Mouse (Mus musculus) retina, postnatal 1 day (tissue): ENCODE results near the gene Polr2e.

Source experiments
- DNase-seq: peaks from one replicate; pipeline ENCODE4 v3.0.0-alpha.2; 2012

Polr2e gene

DNA sequence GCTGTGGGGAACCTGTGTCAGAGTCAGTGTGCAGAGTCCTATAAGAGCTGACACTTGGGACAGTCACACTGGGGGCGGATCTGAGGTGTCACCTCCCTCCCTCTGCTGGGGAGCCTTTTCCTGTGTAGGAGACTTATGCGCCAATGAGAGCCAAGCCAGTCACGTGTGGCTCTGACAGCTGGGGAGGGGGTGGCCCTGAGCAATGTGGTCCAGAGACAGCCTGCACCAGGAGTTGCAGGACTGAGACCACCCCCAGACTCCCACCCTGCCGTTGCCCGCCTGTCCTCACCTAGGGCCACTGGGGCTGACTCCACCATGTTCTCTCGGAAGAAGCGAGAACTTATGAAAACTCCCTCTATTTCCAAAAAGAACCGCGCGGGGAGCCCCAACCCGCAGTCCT, 23.1 kb downstream of the Polr2e start, which contains the start of gene Arhgap45:
Arhgap45 (plus strand) TSS at position 143 of the 400 bp plus-strand sequence.
- no peak for DNase-seq

DNA sequence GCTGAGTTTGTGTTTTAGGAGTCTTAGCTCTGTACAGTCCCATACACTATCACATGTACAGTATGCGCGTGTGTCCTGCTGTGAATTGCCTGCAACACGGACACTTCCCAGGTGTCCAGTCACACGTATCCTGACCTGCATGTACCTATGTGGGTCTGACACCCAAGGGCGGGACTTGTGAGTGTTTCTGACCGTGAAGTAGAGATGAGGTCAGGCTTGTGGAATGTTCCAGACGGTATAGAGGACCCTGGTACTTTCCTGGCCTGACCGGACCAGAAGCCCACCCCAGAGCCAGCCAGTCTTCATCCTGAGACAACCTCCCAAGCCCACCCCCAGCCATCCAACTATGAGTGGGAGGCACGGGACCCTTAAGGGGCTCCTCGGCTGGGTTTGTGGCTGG, 24.0 kb downstream of the Polr2e start:
- no peak for DNase-seq

DNA sequence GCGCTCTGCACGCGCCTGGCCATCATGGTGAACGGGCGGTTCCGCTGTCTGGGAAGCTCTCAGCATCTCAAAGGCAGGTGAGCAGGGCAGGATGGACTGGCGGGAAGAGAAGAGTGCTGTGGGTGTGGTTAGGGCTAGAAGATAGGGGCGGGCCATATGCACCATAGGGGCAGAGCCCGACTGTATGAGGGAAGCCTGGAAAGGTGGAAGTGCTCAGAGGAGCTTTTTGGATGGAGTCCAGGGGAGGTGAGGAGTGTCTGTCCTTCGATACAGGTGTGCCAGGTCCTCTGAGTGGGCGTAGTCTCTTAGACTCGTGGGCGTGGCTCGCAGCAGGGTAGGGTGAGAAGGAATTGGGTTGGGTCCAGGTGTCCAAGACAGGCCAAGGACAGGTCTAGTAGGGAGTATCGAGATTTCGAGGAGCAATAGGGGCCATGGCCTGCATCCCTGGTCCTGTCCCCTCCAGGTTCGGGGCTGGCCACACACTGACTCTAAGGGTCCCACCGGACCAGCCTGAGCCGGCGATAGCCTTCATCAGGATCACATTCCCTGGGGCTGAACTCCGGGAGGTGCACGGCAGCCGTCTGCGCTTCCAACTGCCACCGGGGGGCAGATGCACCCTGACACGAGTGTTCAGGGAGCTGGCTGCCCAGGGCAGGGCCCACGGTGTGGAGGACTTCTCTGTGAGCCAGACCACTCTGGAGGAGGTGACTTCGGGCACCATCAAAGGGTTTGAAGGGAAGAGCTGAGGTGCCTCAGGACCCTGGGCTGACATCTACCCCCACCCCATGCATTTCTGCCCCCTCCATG, 24.9 kb downstream of the Polr2e start:
- no peak for DNase-seq

DNA sequence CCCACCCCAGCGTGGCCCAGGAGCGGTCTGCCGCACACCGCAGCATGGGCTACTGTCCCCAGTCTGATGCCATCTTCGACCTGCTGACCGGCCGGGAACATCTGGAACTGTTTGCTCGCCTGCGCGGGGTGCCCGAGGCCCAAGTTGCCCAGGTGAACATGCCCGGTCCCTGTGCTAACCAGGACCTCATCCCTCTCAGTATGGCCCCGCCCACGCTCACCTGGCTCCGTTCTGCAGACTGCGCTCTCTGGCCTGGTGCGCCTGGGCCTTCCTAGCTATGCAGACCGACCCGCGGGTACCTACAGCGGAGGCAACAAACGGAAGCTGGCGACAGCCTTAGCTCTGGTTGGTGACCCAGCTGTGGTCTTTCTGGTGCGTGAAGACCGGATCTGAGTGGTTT, 26.0 kb downstream of the Polr2e start:
- DNase-seq: no peak

DNA sequence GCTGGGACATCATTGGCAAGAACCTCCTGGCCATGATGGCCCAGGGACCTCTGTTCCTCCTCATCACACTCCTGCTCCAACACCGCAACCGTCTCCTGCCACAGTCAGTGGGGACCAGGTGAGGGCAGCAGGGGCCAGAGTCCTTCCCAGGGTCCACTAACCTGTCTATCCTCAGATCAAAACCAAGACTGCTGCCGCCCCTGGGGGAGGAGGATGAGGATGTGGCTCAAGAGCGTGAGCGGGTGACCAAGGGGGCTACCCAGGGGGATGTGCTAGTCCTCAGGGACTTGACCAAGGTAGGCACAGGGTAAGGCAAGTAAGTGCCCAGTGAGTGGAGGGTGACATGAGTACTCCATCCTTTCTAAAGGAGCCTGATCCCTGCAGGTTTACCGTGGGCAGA, 27.9 kb downstream of the Polr2e start:
- no peak for DNase-seq

DNA sequence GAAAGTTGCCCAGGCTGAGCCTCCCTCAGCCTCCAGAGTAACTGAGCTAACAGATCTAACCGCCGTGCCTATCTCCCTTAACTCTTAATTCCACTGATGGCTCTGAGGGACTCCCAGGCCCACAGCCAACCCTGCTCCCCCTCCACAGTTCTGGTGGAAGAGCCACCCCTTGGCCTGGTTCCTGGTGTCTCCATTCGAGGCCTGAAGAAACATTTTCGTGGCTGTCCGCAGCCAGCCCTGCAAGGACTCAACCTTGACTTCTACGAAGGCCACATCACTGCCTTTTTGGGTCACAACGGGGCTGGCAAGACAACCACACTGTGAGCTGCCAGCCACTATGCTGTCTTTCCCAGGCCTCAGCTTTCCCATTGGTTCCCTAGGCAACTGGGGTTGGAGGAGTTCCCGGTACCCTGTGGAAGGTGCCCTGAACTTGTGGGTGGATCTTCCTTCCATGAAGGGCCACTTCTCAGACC, 35.3 kb downstream of the Polr2e start:
- no peak for DNase-seq

DNA sequence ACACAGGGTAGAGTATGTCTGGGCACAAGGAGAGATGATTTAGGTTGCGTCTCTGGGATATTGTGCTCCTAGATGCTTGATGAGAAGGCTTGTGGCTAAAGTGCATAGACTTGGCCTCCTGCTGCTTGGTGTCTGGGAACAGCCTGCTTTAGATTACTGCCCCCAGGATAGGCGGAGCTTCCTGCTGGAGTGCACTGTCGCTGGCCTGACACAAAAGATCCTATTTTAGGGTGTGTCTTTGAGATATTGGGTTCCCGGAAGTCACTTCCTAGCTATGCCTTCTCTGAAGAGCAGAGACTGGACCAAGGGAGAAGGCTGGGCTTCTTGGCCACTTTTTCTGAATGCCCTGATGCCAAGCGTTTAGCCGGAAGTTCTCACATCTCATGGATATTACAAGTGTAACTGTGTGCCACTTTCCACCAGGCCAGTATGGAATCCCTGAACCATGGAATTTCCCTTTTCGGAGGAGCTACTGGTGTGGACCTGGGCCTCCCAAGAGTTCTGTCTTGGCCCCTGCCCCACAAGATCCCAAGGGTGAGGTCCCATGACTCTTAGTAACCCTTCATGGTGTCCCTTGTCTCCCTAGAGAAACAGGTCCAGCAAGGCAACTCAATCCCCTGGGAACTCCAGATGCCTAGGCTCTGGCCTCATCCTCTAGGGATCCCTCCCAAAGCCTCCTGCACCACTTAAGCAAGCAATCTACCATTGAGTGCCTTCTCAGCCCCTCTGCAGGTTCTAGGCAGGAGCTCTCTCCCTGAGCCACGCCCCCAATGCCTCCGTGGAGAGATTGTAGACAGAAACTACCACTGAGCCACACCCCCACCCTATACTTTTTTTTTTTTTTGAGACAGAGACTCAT, 36.0 kb downstream of the Polr2e start:
- no peak for DNase-seq

DNA sequence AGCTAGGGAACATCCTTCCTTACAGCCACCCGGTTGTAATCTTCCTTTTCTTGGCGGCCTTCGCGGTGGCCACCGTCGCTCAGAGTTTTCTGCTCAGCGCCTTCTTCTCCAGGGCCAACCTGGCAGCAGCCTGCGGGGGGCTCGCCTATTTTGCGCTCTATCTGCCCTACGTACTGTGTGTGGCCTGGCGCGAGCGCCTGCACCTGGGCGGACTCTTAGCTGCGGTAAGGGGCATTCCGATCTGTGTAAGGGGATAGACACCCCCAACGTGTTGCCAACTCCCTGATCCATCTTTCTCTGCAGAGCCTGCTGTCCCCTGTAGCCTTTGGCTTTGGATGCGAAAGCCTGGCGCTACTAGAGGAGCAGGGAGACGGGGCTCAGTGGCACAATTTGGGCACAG, 36.8 kb downstream of the Polr2e start:
- DNase-seq: no peak

DNA sequence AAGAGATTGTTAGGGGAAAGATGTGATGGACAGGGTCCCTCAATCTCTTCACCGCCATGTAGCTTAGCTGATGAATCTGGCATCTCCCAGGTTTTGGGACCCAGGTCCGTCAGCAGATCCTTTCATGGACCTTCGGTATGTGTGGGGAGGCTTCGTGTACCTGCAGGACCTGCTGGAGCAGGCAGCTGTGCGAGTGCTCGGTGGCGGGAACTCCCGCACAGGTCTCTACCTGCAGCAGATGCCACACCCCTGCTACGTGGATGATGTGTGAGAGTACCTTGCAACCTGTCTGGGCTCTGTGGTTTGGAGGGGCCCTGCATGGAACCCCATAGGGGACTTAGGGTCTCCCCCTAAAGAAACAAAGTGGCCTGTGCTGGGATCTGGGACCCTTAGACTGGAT, 37.6 kb downstream of the Polr2e start:
- no peak for DNase-seq

DNA sequence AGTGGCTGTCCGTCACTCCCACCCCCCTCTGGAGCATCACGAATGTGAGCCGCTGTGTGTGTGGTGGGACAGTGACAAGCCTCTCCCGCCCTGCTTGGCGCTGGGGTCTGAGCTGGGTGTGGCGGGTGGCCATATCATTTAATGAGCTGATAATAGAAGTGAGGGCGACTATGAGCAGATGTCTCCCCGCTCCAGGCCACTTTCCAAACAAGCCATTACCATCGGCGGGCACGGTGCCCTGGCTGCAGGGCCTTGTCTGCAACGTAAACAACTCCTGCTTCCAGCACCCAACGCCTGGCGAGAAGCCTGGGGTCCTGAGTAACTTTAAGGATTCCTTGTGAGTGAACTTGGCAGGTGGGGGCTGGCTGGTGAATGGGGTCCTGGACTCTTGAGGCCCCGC, 41.8 kb downstream of the Polr2e start:
- DNase-seq: peak; percentile 55

DNA sequence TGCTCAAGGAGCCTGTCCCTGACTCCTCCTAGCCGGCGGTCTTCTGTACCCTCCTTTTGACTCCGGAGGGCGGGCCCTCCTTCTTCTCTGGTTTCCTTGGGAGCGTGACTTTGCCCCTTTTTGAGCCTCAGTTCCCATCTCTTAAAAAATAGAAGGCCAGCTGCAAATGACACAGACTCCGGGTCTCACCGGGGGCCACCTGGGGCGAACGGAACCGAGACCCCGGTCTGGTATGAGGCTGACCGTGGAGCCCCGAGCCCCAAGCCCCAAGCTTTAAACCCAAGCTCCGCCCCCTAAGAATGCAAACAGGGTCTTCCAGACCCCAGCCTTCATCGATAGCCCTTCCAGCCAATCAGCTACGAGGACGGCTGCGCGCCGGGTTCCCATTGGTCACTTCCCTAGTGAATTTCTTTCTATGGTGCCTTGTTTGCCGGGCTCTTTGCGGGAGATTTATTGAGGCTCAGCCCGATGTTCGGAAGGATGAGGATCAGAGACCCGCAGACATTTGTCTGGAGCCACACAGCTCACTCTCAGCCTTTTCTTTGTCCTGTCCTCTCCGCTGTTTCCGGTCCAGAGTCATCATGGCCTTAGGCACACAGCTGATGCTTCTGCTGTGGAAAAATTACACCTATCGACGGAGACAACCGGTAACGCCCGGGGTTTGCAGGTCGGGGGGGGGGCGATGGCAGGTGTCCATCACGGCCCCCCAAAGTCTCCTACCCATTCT, 42.4 kb downstream of the Polr2e start:
- peak; percentile 93 for DNase-seq

DNA sequence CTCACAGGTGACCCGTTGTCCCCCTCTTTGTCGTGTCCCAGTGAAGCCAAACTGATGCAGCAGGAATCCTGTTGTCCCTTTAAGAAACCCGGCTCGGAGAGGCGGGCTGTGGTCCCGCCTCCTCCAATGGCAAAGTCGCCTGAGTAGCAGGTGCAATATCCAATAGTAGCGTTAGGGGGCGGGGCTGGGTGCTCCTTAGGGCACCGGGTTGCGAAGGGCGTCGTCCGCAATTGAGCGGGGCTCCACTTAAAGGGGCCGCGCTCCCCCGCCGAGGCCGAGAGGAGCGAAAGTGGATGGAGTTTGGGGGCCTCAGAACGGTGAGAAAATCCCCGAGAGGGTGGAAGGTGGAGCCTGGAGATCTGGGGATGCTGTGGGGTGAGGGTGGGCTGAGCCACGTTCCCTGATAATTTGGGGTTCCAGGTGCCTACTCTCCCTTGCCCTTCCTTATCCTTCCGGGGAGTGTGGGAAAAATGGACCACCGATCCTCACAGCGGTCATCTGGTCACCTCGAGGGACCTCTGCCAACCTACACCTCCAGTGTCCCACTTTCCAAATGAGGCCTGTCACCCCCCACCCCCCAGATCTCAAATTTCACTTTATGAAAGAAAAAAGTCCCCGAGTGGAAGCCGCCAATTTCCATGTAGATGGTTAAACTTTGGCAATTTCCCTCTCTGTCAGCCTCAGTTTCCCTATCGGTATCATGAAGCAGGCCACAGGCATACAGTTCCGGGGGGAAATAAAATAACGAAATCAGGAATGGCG, 43.1 kb downstream of the Polr2e start, which contains the start of gene Abca7:
Abca7 (plus strand) TSS at position 223 of the 762 bp plus-strand sequence.
- DNase-seq: peak; percentile 97

DNA sequence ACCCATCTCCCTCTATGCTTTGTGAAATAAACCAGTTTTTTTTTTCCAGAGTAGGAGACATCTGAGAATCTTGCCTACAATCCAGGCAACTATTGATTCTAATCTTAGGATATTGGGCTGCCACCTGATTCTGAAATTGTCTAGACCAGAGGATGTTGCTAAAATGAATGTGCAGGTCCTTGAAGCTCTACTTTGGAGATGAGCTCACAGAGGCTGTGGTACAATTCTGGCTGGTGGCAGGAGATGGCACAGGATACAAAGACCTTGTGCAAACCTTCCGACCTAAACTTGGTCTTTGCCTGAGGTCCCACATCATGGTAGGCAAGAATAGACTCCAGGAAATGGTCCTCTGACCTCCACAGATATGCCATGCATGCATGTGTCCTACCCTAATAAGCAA, 44.0 kb downstream of the Polr2e start:
- DNase-seq: no peak

DNA sequence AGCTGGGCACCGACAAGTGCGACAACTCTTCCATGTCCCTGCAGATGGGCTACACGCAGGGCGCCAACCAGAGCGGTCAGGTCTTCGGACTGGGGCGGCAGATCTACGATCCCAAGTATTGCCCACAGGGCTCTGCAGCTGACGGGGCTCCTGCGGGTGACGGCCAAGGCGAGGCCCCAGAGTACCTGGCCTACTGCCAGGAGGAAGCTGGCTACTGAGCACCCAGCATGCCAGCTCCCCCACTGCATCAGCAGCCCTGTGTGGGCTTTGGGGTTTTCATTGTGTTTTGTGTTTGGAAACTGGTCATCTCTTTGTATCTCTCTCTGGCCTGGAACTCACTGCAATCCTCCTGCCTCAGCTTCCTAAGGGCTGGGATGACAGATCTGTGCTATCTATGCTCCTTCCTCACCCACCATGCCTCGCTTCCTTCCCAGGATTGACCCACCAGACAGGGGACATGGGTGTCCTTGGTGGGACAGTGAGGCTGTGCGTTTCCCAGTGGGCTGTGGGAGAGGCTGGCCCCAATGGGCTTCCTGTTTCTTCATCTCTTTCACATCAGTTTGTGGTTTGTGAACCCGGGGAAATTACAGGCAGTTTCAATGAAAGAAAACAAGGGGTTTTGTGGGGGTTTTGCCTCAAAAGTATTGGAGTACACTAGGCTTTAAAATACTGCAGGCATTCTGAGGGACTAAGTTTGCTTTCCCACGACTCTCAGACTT, 45.0 kb downstream of the Polr2e start:
- no peak for DNase-seq

DNA sequence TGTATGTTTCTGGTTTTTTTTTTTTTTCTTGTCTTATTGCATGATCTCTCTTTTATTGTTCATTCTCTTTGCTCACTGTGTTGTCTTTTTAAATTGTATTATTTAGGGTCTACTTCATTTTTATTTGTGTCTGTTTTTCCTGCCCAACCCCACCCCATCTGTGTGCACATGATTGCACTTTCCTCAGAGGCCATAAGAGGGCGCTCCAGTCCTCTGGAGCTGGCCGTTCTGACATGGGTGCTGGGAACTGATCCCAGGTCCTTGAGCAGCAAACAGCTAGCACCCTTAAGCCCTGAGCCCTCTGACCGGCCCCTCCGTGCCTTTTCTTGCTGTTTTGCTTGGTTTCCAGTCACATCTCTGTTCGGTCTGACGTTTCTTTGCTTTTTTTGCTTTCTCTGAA, 48.0 kb downstream of the Polr2e start:
- DNase-seq: no peak

DNA sequence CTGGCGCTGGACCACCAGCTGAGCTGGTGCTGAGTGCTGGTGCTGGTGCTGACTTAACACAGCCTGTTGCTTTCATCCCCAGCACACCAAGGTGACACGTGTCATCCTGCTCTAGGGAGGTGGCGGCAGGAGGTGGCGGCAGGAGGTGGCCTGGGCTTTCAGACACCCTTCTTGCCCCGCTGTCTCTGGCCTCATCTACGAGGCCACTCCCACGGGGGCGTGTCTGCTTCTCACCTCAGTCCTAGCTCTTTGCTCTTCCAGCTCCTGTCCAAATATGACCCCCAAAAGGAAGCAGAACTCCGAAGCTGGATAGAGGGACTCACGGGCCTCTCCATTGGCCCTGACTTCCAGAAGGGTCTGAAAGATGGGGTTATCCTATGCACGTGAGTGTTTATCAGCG, 48.5 kb downstream of the Polr2e start:
- DNase-seq: no peak

DNA sequence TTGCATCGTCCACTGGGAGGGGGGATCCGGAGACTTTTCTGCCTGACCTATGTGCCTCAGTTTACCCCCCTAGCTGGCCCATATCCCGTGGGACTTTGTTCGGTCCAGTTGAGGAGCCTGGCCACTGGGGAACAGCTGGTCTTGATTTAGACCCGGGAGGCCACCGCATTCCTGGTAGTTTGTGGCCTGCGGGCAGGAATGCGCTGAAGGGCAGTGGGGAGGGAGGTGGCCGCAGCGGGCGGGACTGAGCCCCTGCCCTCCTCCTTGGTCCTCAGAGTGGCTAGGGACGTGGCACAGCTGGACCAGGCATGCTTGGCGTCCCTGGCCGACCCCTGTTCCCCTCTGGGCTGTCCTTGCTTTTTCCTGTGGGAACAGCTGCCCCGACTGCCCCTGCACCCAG, 49.7 kb downstream of the Polr2e start:
- DNase-seq: peak; percentile 40

DNA sequence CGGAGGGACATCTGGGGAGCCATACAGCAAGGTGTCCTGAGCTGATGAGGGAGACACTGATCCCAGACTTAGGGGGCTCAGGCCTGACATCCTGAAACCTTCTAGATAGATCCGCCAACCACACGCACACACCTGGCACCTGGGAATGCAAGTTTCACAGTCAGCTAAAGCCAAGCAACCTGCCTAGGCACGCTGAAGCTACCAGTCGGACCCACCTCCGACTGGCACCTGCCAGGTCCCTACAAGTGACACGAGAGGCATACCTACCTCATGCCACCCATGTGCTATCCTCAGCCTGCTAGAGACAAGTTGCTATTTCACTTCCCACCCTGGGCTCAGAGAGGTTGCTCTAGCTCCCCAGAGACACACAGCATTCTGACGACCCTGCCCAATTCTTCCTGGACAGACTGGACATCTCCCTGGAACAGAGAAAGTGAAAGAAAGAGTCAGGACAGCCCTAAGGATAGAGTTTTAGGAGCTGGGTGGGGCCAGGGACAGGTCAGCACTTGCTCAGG, 50.3 kb downstream of the Polr2e start:
- no peak for DNase-seq

DNA sequence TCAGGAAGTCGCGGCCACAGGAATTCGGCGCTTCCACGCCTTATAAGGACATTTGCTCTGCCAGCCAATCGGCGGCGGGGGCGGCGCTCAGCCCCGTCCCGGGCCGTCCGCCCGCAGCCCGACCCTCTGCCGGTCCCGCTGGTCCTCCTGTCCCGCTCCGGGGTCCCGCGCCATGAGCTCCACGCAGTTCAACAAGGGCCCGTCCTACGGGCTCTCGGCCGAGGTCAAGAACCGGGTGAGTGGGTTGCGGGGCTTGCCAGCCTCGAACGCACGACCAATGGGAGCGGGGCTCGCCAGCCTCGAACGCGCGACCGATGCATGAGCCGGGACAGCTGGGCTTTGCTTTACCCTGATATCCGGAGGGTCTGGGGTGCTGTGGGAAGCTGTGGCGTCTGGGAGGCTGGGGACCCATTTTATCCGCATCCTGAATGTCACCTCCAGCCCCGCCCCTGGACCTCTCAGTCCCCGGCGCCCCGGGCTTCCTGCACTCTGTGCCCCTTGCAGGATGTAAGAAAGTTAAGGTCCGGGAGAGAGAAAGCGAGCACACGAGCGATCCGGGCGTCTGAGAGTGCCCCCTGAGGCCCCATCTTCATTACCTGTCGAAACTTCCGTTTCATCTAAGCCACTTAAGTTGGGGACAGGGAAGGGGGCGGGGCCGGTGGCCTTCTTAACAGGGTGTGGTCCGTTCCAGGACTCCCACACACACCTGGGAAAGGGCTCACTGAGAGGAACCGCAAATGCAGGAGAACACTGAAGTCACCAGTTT, 50.9 kb downstream of the Polr2e start, which contains the start of gene Cnn2:
Cnn2 (plus strand) TSS at position 79 of the 766 bp plus-strand sequence.
- DNase-seq: peak; percentile 34

DNA sequence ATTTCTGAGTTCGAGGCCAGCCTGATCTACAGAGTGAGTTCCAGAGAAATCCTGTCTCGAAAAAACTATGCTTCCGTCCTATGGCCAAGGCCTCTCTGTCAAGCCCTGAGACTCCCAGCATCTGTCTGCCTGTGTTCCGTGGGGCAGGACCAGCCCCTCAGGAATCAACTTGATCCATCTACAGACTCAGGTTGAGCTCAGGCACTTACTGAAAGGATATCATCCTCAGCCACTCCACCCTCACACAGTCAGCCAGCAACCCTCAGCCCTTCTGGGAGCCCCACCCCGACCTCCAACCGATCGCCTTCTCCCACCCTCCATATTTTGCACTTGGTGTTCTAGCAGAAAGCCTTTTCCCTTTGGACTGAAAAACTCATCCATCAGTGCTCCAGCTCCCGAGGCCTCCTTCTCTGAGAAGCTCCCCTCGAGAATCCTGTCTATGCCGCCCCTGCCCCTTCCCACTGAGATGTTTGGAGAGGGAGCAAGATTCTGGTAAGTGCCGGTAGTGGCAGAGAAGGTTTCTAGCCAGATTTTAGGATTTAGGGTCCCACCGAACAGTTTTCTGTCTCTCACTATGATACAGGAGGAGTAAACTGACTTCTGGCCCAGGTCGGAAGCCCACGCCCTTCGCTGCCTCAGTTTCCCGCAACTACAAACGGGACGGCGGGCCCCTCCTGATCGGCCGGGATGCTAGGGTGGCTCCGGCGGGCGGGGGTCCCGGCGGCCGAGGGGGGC, 51.7 kb downstream of the Polr2e start:
- DNase-seq: no peak
